Mouse (Mus musculus) G1E (cell line): ENCODE data around the gene Trim28. TPM values are rescaled to one million over a fixed set of nuclear protein-coding genes. Genes with fewer than 3 reads are reported as not detected.

Source experiments
- ATAC-seq: 2 replicates; pipeline ENCODE4 v1.8.0; 2016; ENCODE audit warnings: mild to moderate bottlenecking; ENCODE audit not compliant: insufficient number of reproducible peaks, poor library complexity, low FRiP score, severe bottlenecking; ENCODE audit errors: extremely low read depth
- DNase-seq: peaks from one replicate; pipeline ENCODE4 v3.0.0; 2012; ENCODE audit warnings: low spot score
- H3K27me3 ChIP-seq: 2 replicates; pipeline ENCODE4 v1.6.1; 2012; ENCODE audit warnings: mild to moderate bottlenecking, low read length, inconsistent platforms; ENCODE audit not compliant: insufficient read depth
- H3K36me3 ChIP-seq: replicated peaks from 2 replicates; pipeline ENCODE3; 2012; ENCODE audit warnings: mild to moderate bottlenecking, inconsistent platforms
- H3K4me1 ChIP-seq: 2 replicates; pipeline ENCODE4 v1.6.1; 2012; ENCODE audit warnings: low read depth, low read length, inconsistent platforms, mixed read lengths; ENCODE audit not compliant: insufficient read depth
- H3K4me3 ChIP-seq: 2 replicates; pipeline ENCODE4 v1.5.1; 2012; ENCODE audit warnings: low read depth, mild to moderate bottlenecking, inconsistent platforms, low read length, moderate library complexity, mixed read lengths
- H3K9me3 ChIP-seq: replicated peaks from 2 replicates; pipeline ENCODE4 v1.6.1; 2012; ENCODE audit warnings: inconsistent platforms
- CTCF ChIP-seq: IDR thresholded peaks from 2 replicates; pipeline ENCODE4 v1.5.1; 2012; ENCODE audit warnings: low read depth, low read length, inconsistent platforms, mixed read lengths
- GATA1 ChIP-seq: IDR thresholded peaks from 2 replicates; pipeline ENCODE4 v1.6.1; 2012; ENCODE audit warnings: borderline replicate concordance, low read length, inconsistent platforms, mixed read lengths
- GATA2 ChIP-seq: IDR thresholded peaks from 2 replicates; pipeline ENCODE4 v1.6.1; 2012; ENCODE audit warnings: low read depth, low read length, inconsistent platforms, borderline replicate concordance
- POLR2AphosphoS5 ChIP-seq: IDR thresholded peaks from 2 replicates; pipeline ENCODE4 v1.6.1; 2012; ENCODE audit warnings: low read depth, low read length, inconsistent platforms; ENCODE audit not compliant: insufficient replicate concordance
- TAL1 ChIP-seq: conservative IDR thresholded peaks from 2 replicates; pipeline ENCODE4 v1.6.1; 2012; ENCODE audit warnings: low read depth, low read length, inconsistent platforms, mixed read lengths
- polyA plus RNA-seq: library from polyadenylated mRNA; stranded (reverse); fragments of >175 nt; gene quantifications from 2 replicates; pipeline ENCODE4 v1.2.3, GENCODE M21; 2012
- total RNA-seq, 2 experiments: library from RNA; stranded (forward) in 1 of 2; stranded (reverse) in 1 of 2; fragments of 200-1000 nt in 1 of 2; fragments of >200 nt in 1 of 2; fragmentation: Nextera tagmentation in 1 of 2; gene quantifications; 2 replicates each; pipeline ENCODE4 v1.2.3; 2014 to 2017

Trim28 gene
- total and polyA plus RNA-seq, 3 experiments = 221 to 506 (median 324) TPM

DNA sequence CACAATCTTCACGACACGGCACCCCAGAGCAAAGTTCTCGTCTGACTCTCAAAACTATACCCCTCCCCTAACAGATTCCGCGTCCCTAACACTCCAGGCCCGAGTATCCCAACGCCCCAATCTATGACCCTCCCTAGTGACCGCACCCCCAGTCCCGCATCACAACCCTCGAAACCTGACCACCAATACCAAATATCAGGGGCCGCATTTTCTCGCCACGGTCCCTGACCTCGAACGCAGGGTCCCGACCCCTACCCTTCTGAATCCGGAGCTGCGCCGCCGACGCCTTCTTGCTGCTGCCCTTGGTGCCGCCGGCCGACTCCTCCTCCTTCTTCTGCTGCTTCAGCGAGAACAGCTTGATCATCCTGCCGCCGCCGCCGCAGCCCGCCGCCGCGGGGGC lies 38.5 kb downstream of the Trim28 start:
- no peaks in the 10 kb centered on the region for H3K9me3 ChIP-seq
- H3K4me1 ChIP-seq = peaks cover 68% of the 10 kb centered on the region
- H3K4me3 ChIP-seq = peak overlapping the region; percentile 85
- no peaks in the 10 kb centered on the region for H3K27me3 ChIP-seq
- peaks cover 55% of the 10 kb centered on the region for H3K36me3 ChIP-seq
- no peak for TF ChIP-seq GATA2
- no peak for TF ChIP-seq POLR2AphosphoS5
- TF ChIP-seq CTCF = no peak
- TF ChIP-seq GATA1 = no peak
- no peak for TF ChIP-seq TAL1
- ATAC-seq (no peak), DNase-seq (peak; percentile 16)

DNA sequence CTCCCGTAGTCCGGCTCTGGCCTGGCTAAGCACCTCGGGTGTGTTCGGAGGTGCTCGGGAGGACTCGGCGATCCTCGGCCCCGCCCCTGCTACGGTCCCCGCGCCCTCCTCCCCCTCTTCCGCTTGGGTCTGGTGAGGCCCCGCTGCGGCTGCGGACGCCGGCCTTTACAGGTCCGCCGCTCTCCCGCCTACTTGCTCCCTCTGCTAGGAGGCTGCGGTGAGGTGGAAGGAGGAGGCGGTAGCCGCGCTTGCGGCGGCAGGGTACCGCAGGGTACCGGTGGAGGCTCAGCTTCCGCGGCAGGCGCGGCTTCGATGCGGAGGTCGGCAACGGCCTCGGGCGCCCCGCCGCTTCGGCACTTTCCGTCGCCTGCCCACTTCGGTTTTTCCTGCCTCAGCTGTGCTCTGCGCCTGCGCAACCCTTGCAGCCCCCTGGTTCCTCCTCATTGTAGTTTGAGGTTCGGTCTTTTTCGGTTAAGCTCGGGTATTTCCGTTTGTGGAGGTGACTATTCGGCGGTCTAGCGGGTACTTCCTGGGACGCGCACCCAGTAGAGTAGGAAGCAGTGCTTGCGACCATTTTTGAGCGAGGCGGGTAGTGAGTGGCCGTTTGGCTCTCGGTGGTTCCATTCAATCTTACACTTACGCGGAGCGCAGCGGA lies 39.1 kb downstream of the Trim28 start, which contains the start of gene Ube2m:
Gene Ube2m, minus strand, starts transcription at position 375 of the 655 bp plus-strand sequence.
- peaks cover 3% of the 10 kb centered on the region for H3K9me3 ChIP-seq
- H3K27me3 ChIP-seq = no peaks in the 10 kb centered on the region; the same call in 1 of the 2 replicates
- ATAC-seq (peak; percentile 52), DNase-seq (peak; percentile 92)
- peaks cover 48% of the 10 kb centered on the region for H3K36me3 ChIP-seq
- TF ChIP-seq TAL1 (no peak), GATA1 (no peak), POLR2AphosphoS5 (0 out of 2 replicates have a peak, but pooled peaks have one; percentile 40), GATA2 (no peak), CTCF (no peak)
- peaks cover 62% of the 10 kb centered on the region for H3K4me1 ChIP-seq
- peak within 1 kb of the TSS; percentile 85 for H3K4me3 ChIP-seq

DNA sequence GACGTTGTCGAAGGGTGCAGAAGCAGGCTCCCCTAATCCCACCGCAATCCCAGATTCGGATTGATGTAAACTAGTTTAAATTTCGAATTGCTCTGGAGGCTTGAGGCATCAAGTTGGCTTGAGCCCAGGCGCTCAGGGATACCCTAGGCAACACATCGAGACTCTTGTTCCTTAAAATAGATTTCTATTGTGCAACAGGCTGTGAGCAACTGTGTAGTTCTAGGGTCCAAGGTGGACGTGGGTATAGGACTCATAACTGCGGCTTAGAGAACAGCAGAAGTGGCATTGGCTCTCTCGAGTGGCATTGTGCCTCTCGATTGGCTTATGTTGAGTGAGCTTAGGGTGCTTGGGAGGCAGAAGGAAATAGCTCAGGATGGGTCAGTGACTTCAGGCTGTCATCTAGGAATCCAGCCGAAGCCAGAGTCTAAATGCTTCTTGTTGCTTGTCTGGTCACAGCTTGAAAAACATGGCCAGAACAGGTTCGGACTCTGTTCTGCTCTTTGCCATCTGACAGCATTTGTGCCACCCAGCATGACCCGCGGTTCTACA lies 39.8 kb downstream of the Trim28 start:
- Histone ChIP-seq H3K4me1 (peaks cover 57% of the 10 kb centered on the region), H3K27me3 (peaks cover 7% of the 10 kb centered on the region; the same call in 1 of the 2 replicates), H3K4me3 (peak overlapping the region; percentile 85), H3K36me3 (peaks cover 48% of the 10 kb centered on the region), H3K9me3 (peaks cover 10% of the 10 kb centered on the region)
- TF ChIP-seq CTCF (no peak), GATA2 (no peak), GATA1 (no peak), POLR2AphosphoS5 (no peak), TAL1 (no peak)
- ATAC-seq (0 out of 2 replicates have a peak, but pooled peaks have one; percentile 8), DNase-seq (peak; percentile 13)

GRCm38 (mm10) chr7:13039181-13039580 lies 40.3 kb downstream of the Trim28 start:
- ATAC-seq = no peak
- Histone ChIP-seq H3K27me3 (peaks cover 10% of the 10 kb centered on the region; the same call in 1 of the 2 replicates), H3K4me1 (peaks cover 54% of the 10 kb centered on the region), H3K9me3 (peaks cover 15% of the 10 kb centered on the region), H3K4me3 (peak overlapping the region; percentile 85), H3K36me3 (peaks cover 48% of the 10 kb centered on the region)
- TF ChIP-seq GATA1 (no peak), TAL1 (no peak)
- DNase-seq = no peak

DNA sequence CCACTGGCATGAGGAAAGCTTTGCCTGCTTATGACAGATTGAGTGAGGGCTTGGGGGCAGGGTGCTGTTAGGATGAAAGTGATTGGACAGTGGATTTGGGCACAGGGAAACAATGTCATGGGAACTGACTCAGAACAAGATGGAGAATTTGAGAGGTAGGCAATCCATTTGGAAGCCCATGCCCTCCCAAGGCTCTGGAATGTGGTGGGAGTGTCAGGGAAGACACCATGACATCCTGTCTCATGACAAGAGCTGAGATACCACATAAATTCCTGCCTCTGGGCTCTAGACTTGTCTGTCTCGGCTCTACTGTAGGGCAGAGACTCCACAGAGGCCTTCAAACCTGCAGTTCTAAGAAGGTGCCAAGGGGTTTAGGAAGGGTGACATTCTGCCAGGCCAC lies 42.3 kb downstream of the Trim28 start:
- DNase-seq (no peak), ATAC-seq (no peak)
- Histone ChIP-seq H3K9me3 (peaks cover 18% of the 10 kb centered on the region), H3K4me3 (no peak overlapping the region), H3K27me3 (peaks cover 12% of the 10 kb centered on the region; the same call in 1 of the 2 replicates), H3K36me3 (peaks cover 30% of the 10 kb centered on the region), H3K4me1 (peaks cover 40% of the 10 kb centered on the region)
- TF ChIP-seq GATA1 (no peak), CTCF (no peak), POLR2AphosphoS5 (no peak), TAL1 (no peak), GATA2 (no peak)

DNA sequence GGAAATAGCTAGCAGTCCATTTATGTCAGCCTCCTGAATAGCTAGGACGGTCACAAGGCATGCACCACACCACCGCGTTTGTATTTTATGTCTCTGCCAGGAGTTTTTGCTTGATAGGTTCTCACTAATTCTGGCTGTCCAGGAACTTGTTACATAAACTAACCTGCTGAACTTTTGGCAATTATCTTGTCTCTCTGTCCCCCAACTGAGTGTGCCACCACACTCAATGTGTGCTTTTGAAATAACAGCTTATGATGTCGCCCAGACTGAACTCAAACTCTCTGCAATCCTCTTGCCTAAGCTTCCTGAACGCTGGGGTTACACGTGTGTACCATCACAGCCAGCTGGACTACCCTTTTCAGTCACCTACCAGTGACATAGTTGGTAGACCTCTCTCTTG lies 43.6 kb downstream of the Trim28 start:
- Histone ChIP-seq H3K9me3 (peaks cover 18% of the 10 kb centered on the region), H3K4me1 (peaks cover 32% of the 10 kb centered on the region), H3K27me3 (peaks cover 12% of the 10 kb centered on the region; the same call in 1 of the 2 replicates), H3K4me3 (no peak overlapping the region), H3K36me3 (peaks cover 24% of the 10 kb centered on the region)
- no peak for DNase-seq
- ATAC-seq = no peak
- no peak for TF ChIP-seq GATA1
- TF ChIP-seq GATA2 = no peak
